Comparison of ENCODE assay signal across 28 mouse cellular contexts in the genomic region with DNA sequence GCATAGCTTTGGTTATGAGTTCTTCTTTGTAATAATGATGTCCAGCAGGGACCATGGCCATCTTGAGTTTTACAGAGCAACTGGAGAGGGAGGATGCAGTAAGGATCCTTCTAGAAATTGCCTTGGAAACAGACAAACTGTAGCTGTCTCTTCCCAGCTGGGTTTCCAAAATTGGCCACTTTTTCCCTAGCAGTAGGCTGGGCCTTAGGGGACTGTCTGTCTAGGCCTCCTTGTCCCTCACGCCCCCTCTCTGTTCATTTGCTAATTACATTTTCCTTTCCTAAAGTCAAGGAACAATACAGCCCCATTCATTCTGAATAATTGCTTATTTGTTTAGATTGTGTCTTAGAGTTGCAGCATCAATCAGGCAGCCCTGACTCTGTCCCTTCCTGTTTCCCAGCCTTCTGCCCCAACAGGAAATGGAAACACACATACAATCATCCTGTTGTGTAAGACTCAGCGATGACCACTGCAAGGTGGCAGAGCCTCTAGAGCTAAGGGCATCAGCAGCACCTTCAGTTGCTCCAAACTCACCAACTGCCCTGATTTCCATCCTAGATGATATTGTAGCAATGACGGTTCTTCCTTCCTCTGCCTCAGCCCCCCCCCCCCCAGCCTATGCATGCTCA. TPM values are rescaled to one million over a fixed set of nuclear protein-coding genes. Genes with fewer than 3 reads are reported as not detected.
DNase-seq lines count a peak whose midpoint lies in the region; ATAC-seq and TF ChIP-seq lines count a peak whose summit lies in the region.
"Had no signal": no experiment of that assay in that cellular context is flagged by ENCODE, and none has a peak within 500 bp of the region (broad histone marks: within the 10 kb centered on the region; RNA-seq: fewer than 3 reads in every experiment).

No protein-coding gene starts in this region.

- no peaks in the 10 kb centered on the region for H3K4me1 ChIP-seq in heart, postnatal 0 days (ENCODE audit: control insufficient read depth, insufficient read depth)
- 0 out of 2 replicates have a peak, but pooled peaks cover 3% of the 10 kb centered on the region for H3K4me1 ChIP-seq in kidney, postnatal 0 days (replicated peaks; ENCODE audit: insufficient read depth, low read length)
- H3K4me1 ChIP-seq in kidney, adult 2 months (ENCODE audit: control insufficient read depth, insufficient read depth, low read length) = no peaks in the 10 kb centered on the region; the same call in 1 of the 2 replicates
- H3K4me1 ChIP-seq in liver, embryonic 16.5 days (ENCODE audit: control insufficient read depth, low read depth, low read length) = no peaks in the 10 kb centered on the region
- H3K4me1 ChIP-seq: limb, embryonic 12.5 days; lung, embryonic 15.5 days; midbrain, embryonic 13.5 days; neural tube, embryonic 15.5 days had no signal

- 0 out of 2 replicates have a peak overlapping the region, but pooled peaks have one; percentile 6 for H3K27ac ChIP-seq in heart, postnatal 0 days (ENCODE audit: low read depth)
- no peak overlapping the region for H3K27ac ChIP-seq in kidney, postnatal 0 days
- H3K27ac ChIP-seq in kidney, adult 2 months (ENCODE audit: insufficient read depth, low read depth, low read length) = no peak overlapping the region
- H3K27ac ChIP-seq in liver, embryonic 16.5 days (ENCODE audit: low read length) = no peak overlapping the region
- H3K27ac ChIP-seq: heart, embryonic 13.5 days; hindbrain, embryonic 10.5 days; limb, embryonic 12.5 days; lung, embryonic 15.5 days; midbrain, embryonic 13.5 days; neural tube, embryonic 15.5 days had no signal

- no peak for TF ChIP-seq CTCF in heart, postnatal 0 days (IDR thresholded peaks at IDR 0.05; ENCODE audit: low read depth)
- peak; percentile 29; the same call in 1 of the 2 replicates for TF ChIP-seq CTCF in kidney, postnatal 0 days (IDR thresholded peaks at IDR 0.05; ENCODE audit: low read depth)
- TF ChIP-seq CTCF in kidney, adult 2 months (conservative IDR thresholded peaks at IDR 0.05; ENCODE audit: insufficient read depth, insufficient read length, low read depth, low read length) = no peak

- DNase-seq in heart, postnatal 0 days (ENCODE audit: low spot score) = no peak
- no peak for DNase-seq in heart, postnatal 4 days
- DNase-seq in kidney, postnatal 0 days (ENCODE audit: low spot score) = peak; percentile 50
- no peak for DNase-seq in kidney, adult 2 months
- DNase-seq in R1 (ENCODE audit: low read depth, low spot score) = peak; percentile 28
- DNase-seq in T-cell, adult 2 months (ENCODE audit: low spot score) = no peak
- DNase-seq: adrenal gland, adult 8-10 months; cerebellum, adult 18-20 months; layer of hippocampus, adult 9-11 months; right cerebral cortex, postnatal 25 days; thymus, postnatal 36 days had no signal

- 45% methylated on average over 3 of the region's 3 CpGs for WGBS in heart, postnatal 0 days
- WGBS in kidney, postnatal 0 days = 63% methylated on average over 3 of the region's 3 CpGs
- WGBS in kidney, adult 2 months = 53% methylated on average over 3 of the region's 3 CpGs
- 44% methylated on average over 3 of the region's 3 CpGs for WGBS in liver, embryonic 16.5 days (ENCODE audit: insufficient replicate concordance)

- no peak for TF ChIP-seq EP300 in heart, postnatal 0 days (IDR thresholded peaks at IDR 0.05; ENCODE audit: low read depth)

- TF ChIP-seq POLR2A in kidney, adult 2 months (IDR thresholded peaks at IDR 0.05; ENCODE audit: low read depth, low read length) = no peak

- H3K9ac ChIP-seq in heart, postnatal 0 days (replicated peaks; ENCODE audit: low read depth, low read length) = no peak overlapping the region
- H3K9ac ChIP-seq in kidney, postnatal 0 days (ENCODE audit: low read depth, low read length) = no peak overlapping the region
- H3K9ac ChIP-seq in liver, embryonic 16.5 days (ENCODE audit: low read depth, low read length) = no peak overlapping the region
- H3K9ac ChIP-seq: heart, embryonic 13.5 days; limb, embryonic 12.5 days; lung, embryonic 15.5 days; midbrain, embryonic 13.5 days; neural tube, embryonic 15.5 days had no signal

- no peak for ATAC-seq in heart, postnatal 0 days (ENCODE audit: insufficient read depth, low read depth)
- ATAC-seq in kidney, postnatal 0 days (replicated peaks; ENCODE audit: low FRiP score, low read depth) = no peak
- peak; percentile 51; the same call in 1 of the 2 replicates for ATAC-seq in liver, embryonic 16.5 days (ENCODE audit: low read depth)
- ATAC-seq: CD4-positive, CD25-positive, alpha-beta regulatory T cell, adult 4 months; forebrain, embryonic 14.5 days; midbrain, embryonic 13.5 days had no signal

- H3K9me3 ChIP-seq in heart, postnatal 0 days (replicated peaks; ENCODE audit: control insufficient read depth, low read length) = no peaks in the 10 kb centered on the region
- H3K9me3 ChIP-seq in kidney, postnatal 0 days (replicated peaks; ENCODE audit: low read length) = no peaks in the 10 kb centered on the region
- H3K9me3 ChIP-seq in liver, embryonic 16.5 days (replicated peaks; ENCODE audit: control insufficient read depth, low read length) = no peaks in the 10 kb centered on the region
- H3K9me3 ChIP-seq: heart, embryonic 13.5 days; hindbrain, embryonic 10.5 days; limb, embryonic 12.5 days; lung, embryonic 15.5 days; midbrain, embryonic 13.5 days; neural tube, embryonic 15.5 days had no signal

- H3K4me2 ChIP-seq in heart, postnatal 0 days (ENCODE audit: low read depth, low read length) = no peak overlapping the region
- H3K4me2 ChIP-seq in kidney, postnatal 0 days (ENCODE audit: low read length) = no peak overlapping the region
- H3K4me2 ChIP-seq in liver, embryonic 16.5 days (ENCODE audit: low read depth, low read length) = no peak overlapping the region
- H3K4me2 ChIP-seq: heart, embryonic 13.5 days; limb, embryonic 12.5 days; lung, embryonic 15.5 days; midbrain, embryonic 13.5 days; neural tube, embryonic 15.5 days had no signal

- no peaks in the 10 kb centered on the region for H3K36me3 ChIP-seq in heart, postnatal 0 days (replicated peaks; ENCODE audit: control insufficient read depth, insufficient read depth, low read length)
- no peaks in the 10 kb centered on the region for H3K36me3 ChIP-seq in kidney, postnatal 0 days (ENCODE audit: insufficient read depth, low read length)
- H3K36me3 ChIP-seq in kidney, adult 2 months (ENCODE audit: control insufficient read depth, insufficient read depth, low read length) = no peaks in the 10 kb centered on the region
- no peaks in the 10 kb centered on the region for H3K36me3 ChIP-seq in liver, embryonic 16.5 days (ENCODE audit: control insufficient read depth, insufficient read depth)
- H3K36me3 ChIP-seq: heart, embryonic 13.5 days; hindbrain, embryonic 10.5 days; limb, embryonic 12.5 days; lung, embryonic 15.5 days; midbrain, embryonic 13.5 days; neural tube, embryonic 15.5 days had no signal

- H3K4me3 ChIP-seq in heart, postnatal 0 days (ENCODE audit: low read depth, low read length) = no peak overlapping the region
- no peak overlapping the region for H3K4me3 ChIP-seq in kidney, postnatal 0 days (replicated peaks; ENCODE audit: low read depth, low read length)
- no peak overlapping the region for H3K4me3 ChIP-seq in kidney, adult 2 months (ENCODE audit: insufficient read depth, low read depth, low read length)
- H3K4me3 ChIP-seq in liver, embryonic 16.5 days (ENCODE audit: low read depth, low read length) = no peak overlapping the region
- H3K4me3 ChIP-seq: erythroblast, embryonic 14.5 days; heart, embryonic 13.5 days; hindbrain, embryonic 10.5 days; limb, embryonic 12.5 days; lung, embryonic 15.5 days; midbrain, embryonic 13.5 days; myocyte; neural tube, embryonic 15.5 days had no signal

- H3K27me3 ChIP-seq in heart, postnatal 0 days (ENCODE audit: control insufficient read depth, insufficient read depth, low read length) = no peaks in the 10 kb centered on the region
- H3K27me3 ChIP-seq in kidney, postnatal 0 days (ENCODE audit: insufficient read depth, low read length) = no peaks in the 10 kb centered on the region
- no peaks in the 10 kb centered on the region for H3K27me3 ChIP-seq in kidney, adult 2 months (replicated peaks; ENCODE audit: control insufficient read depth, insufficient read depth, low read length)
- H3K27me3 ChIP-seq in liver, embryonic 16.5 days (ENCODE audit: control insufficient read depth, insufficient read depth, low read depth, low read length) = no peaks in the 10 kb centered on the region
- H3K27me3 ChIP-seq: heart, embryonic 13.5 days; limb, embryonic 12.5 days; lung, embryonic 15.5 days; midbrain, embryonic 13.5 days; neural tube, embryonic 15.5 days had no signal

RNA-seq across cellular contexts. Expression of a gene that starts 21.4 kb away (rescaled TPM):
- total RNA-seq in heart, postnatal 0 days (2014; rRNA removed; ENCODE audit: low replicate concordance) = 46.5 and 59.5 TPM in 2 replicates
- 17.2 and 18.1 TPM in 2 replicates for polyA plus RNA-seq in heart, postnatal 0 days (2015; fragmentation: Nextera tagmentation; extraction: Ambion mirVana)
- 10 to 100 TPM; 19.2 to 23.6 TPM for total RNA-seq in heart, postnatal 4 days (2021)
- 217 and 221 TPM in 2 replicates for polyA plus RNA-seq in kidney, postnatal 0 days (2015; fragmentation: Nextera tagmentation; extraction: Ambion mirVana)
- polyA plus RNA-seq in kidney, adult 2 months (2012; rRNA removed) = 300 and 359 TPM in 2 replicates
- 14.3 and 14.9 TPM in 2 replicates for polyA plus RNA-seq in liver, embryonic 16.5 days (2015; fragmentation: Nextera tagmentation; extraction: Ambion mirVana)
- total RNA-seq: megakaryocyte progenitor cell, adult 5-6 weeks; MEL had no signal
- polyA plus RNA-seq: CD4-positive, CD25-positive, alpha-beta regulatory T cell, adult 4 months had no signal

RNA-seq across cellular contexts. Expression of a gene that starts 37.5 kb away (rescaled TPM):
- total RNA-seq in heart, postnatal 0 days (2014; rRNA removed; ENCODE audit: low replicate concordance) = 2.7 and 10.6 TPM in 2 replicates
- not detected in 2 replicates for polyA plus RNA-seq in heart, postnatal 0 days (2015; fragmentation: Nextera tagmentation; extraction: Ambion mirVana)
- not detected for total RNA-seq in heart, postnatal 4 days (2021)
- 11.8 and 15.3 TPM in 2 replicates for polyA plus RNA-seq in kidney, postnatal 0 days (2015; fragmentation: Nextera tagmentation; extraction: Ambion mirVana)
- polyA plus RNA-seq in kidney, adult 2 months (2012; rRNA removed) = 28.0 and 37.5 TPM in 2 replicates
- 339 and 343 TPM in 2 replicates for polyA plus RNA-seq in liver, embryonic 16.5 days (2015; fragmentation: Nextera tagmentation; extraction: Ambion mirVana)
- total RNA-seq: adrenal gland, adult 8-10 months; left cerebral cortex, adult 8-10 months; megakaryocyte progenitor cell, adult 5-6 weeks; MEL had no signal
- polyA plus RNA-seq: CD4-positive, CD25-positive, alpha-beta regulatory T cell, adult 4 months; myocyte had no signal

RNA-seq across cellular contexts. Expression of a gene that starts 46.7 kb away (rescaled TPM):
- not detected in 2 replicates for total RNA-seq in heart, postnatal 0 days (2014; rRNA removed; ENCODE audit: low replicate concordance)
- polyA plus RNA-seq in heart, postnatal 0 days (2015; fragmentation: Nextera tagmentation; extraction: Ambion mirVana) = not detected in 2 replicates
- total RNA-seq in heart, postnatal 4 days (2021) = not detected
- not detected in 2 replicates for polyA plus RNA-seq in kidney, postnatal 0 days (2015; fragmentation: Nextera tagmentation; extraction: Ambion mirVana)
- polyA plus RNA-seq in kidney, adult 2 months (2012; rRNA removed) = not detected in 2 replicates
- polyA plus RNA-seq in liver, embryonic 16.5 days (2015; fragmentation: Nextera tagmentation; extraction: Ambion mirVana) = not detected in 2 replicates
- total RNA-seq: adrenal gland, adult 8-10 months; gastrocnemius, postnatal 4 days; left cerebral cortex, adult 8-10 months; megakaryocyte progenitor cell, adult 5-6 weeks; MEL had no signal
- polyA plus RNA-seq: CD4-positive, CD25-positive, alpha-beta regulatory T cell, adult 4 months; cortical plate, adult 2 months; erythroblast, embryonic 14.5 days; forebrain, embryonic 14.5 days; heart, embryonic 13.5 days; hindbrain, embryonic 10.5 days; kidney, embryonic 14.5 days; limb, embryonic 12.5 days; lung, embryonic 15.5 days; midbrain, embryonic 13.5 days; myocyte; neural tube, embryonic 15.5 days had no signal

Comparison
In these comparisons a context has a peak if more than half of its experiments do, and no peak if none do; other contexts are left out.
1. DNase-seq: peak in kidney, postnatal 0 days (single experiment) and R1 (single experiment); none in heart, postnatal 0 days (single experiment), heart, postnatal 4 days (single experiment), kidney, adult 2 months (single experiment) and T-cell, adult 2 months (single experiment).
2. RNA of a gene that starts 21.4 kb away (polyA plus RNA-seq): 300 to 359 TPM in kidney, adult 2 months and 217 to 221 TPM in kidney, postnatal 0 days; 17.2 to 18.1 TPM in heart, postnatal 0 days and 14.3 to 14.9 TPM in liver, embryonic 16.5 days; every median in the first group is over 10 times any median in the second.
3. RNA of a gene that starts 37.5 kb away (polyA plus RNA-seq): 339 to 343 TPM in liver, embryonic 16.5 days, 28.0 to 37.5 TPM in kidney, adult 2 months and 11.8 to 15.3 TPM in kidney, postnatal 0 days; not detected in heart, postnatal 0 days; every median in the first group is over 10 times any median in the second.